Mouse (Mus musculus) gastrocnemius, postnatal 10 days (tissue): ENCODE measurements at regions not wholly inside any gene's neighbourhood (a gene's known extent, or its start where the extent isn't known, plus 50 kb on each side); places are given as distances from the start of the nearest gene placed in this dataset.

Experiments used
- DNase-seq: peaks from one replicate; pipeline ENCODE4 v3.0.0; 2021; ENCODE audit warnings: mixed read lengths

GRCm38 (mm10) chr4:106113747-106114146 is 202.3 kb upstream of the Usp24 start:
- DNase-seq = no peak

GRCm38 (mm10) chr4:106116611-106117010 is 199.4 kb upstream of the Usp24 start:
- no peak for DNase-seq

- DNase-seq = no peak
These were observed 194.7 kb upstream of the Usp24 start for GRCm38 (mm10) chr4:106121306-106121705.

GRCm38 (mm10) chr4:106123038-106123654 is 192.9 kb upstream of the Usp24 start:
- DNase-seq = no peak

GRCm38 (mm10) chr4:106127199-106127598 is 188.8 kb upstream of the Usp24 start:
- DNase-seq = no peak

GRCm38 (mm10) chr4:106127641-106128040 is 188.4 kb upstream of the Usp24 start:
- peak; percentile 31 for DNase-seq

- DNase-seq = no peak
These were observed 186.7 kb upstream of the Usp24 start for GRCm38 (mm10) chr4:106129327-106129726.

- DNase-seq = no peak
These were observed 186.2 kb upstream of the Usp24 start for GRCm38 (mm10) chr4:106129803-106130202.

GRCm38 (mm10) chr4:106133746-106134730 is 182.0 kb upstream of the Usp24 start:
- no peak for DNase-seq

- DNase-seq = no peak
These were observed 173.3 kb upstream of the Usp24 start for GRCm38 (mm10) chr4:106142741-106143140.

- no peak for DNase-seq
These were observed 171.5 kb upstream of the Usp24 start for GRCm38 (mm10) chr4:106144351-106145116.

GRCm38 (mm10) chr4:106146919-106147460 is 169.0 kb upstream of the Usp24 start:
- no peak for DNase-seq

GRCm38 (mm10) chr4:106148866-106149265 is 167.1 kb upstream of the Usp24 start:
- no peak for DNase-seq

- no peak for DNase-seq
These were observed 166.5 kb upstream of the Usp24 start for GRCm38 (mm10) chr4:106149471-106150048.

- no peak for DNase-seq
These were observed 165.2 kb upstream of the Usp24 start for GRCm38 (mm10) chr4:106150775-106151174.

GRCm38 (mm10) chr4:106157451-106158179 is 158.4 kb upstream of the Usp24 start:
- DNase-seq = no peak

GRCm38 (mm10) chr4:106161592-106161991 is 154.4 kb upstream of the Usp24 start:
- DNase-seq = no peak

- DNase-seq = no peak
These were observed 153.5 kb upstream of the Usp24 start for GRCm38 (mm10) chr4:106162551-106162950.

GRCm38 (mm10) chr4:106163220-106163619 is 152.8 kb upstream of the Usp24 start:
- DNase-seq = no peak

GRCm38 (mm10) chr4:106167716-106168115 is 148.3 kb upstream of the Usp24 start:
- DNase-seq = no peak

GRCm38 (mm10) chr4:106168741-106169140 is 147.3 kb upstream of the Usp24 start:
- DNase-seq = no peak
